ENCODE assay signal across 8 mouse cellular contexts in genomic region chr7:12421741-12422140, GRCm38 (mm10). TPM values are rescaled to one million over a fixed set of nuclear protein-coding genes. Genes with fewer than 3 reads are reported as not detected.
DNase-seq lines count a peak whose midpoint lies in the region; ATAC-seq and TF ChIP-seq lines count a peak whose summit lies in the region.

No protein-coding gene starts in this region.

- peak overlapping the region; percentile 80 for H3K9ac ChIP-seq in forebrain, postnatal 0 days

- peaks cover 5% of the 10 kb centered on the region; the same call in 1 of the 2 replicates for H3K4me1 ChIP-seq in kidney, adult 2 months (ENCODE audit: control insufficient read depth, insufficient read depth, low read length)
- no peaks in the 10 kb centered on the region for H3K4me1 ChIP-seq in bone marrow macrophage, adult 2 months (ENCODE audit: control insufficient read depth, insufficient read depth, low read length)
- peaks cover 8% of the 10 kb centered on the region; the same call in 1 of the 2 replicates for H3K4me1 ChIP-seq in forebrain, postnatal 0 days (ENCODE audit: insufficient read depth)
- peaks cover 4% of the 10 kb centered on the region; the same call in 1 of the 2 replicates for H3K4me1 ChIP-seq in lung, adult 2 months (ENCODE audit: control insufficient read depth, insufficient read depth, low read length)

- H3K4me3 ChIP-seq in kidney, adult 2 months (ENCODE audit: insufficient read depth, low read depth, low read length) = peak overlapping the region; percentile 54
- peak overlapping the region; percentile 65 for H3K4me3 ChIP-seq in bone marrow macrophage, adult 2 months (ENCODE audit: insufficient read depth, low read length)
- H3K4me3 ChIP-seq in forebrain, postnatal 0 days (ENCODE audit: low read depth, low read length) = peak overlapping the region; percentile 74
- peak overlapping the region; percentile 32 for H3K4me3 ChIP-seq in macrophage (ENCODE audit: inconsistent target)
- H3K4me3 ChIP-seq in lung, adult 2 months (replicated peaks; ENCODE audit: extremely low read depth, low read depth, low read length) = no peak overlapping the region

- peaks cover 4% of the 10 kb centered on the region; the same call in 1 of the 2 replicates for H3K9me3 ChIP-seq in forebrain, postnatal 0 days (ENCODE audit: low read length)

- no peak for TF ChIP-seq CTCF in kidney, adult 2 months (conservative IDR thresholded peaks at IDR 0.05; ENCODE audit: insufficient read depth, insufficient read length, low read depth, low read length)
- TF ChIP-seq CTCF in bone marrow macrophage, adult 2 months (IDR thresholded peaks at IDR 0.05; ENCODE audit: low read depth, low read length) = no peak
- TF ChIP-seq CTCF in forebrain, postnatal 0 days (IDR thresholded peaks at IDR 0.05; ENCODE audit: low read depth) = no peak
- TF ChIP-seq CTCF in lung, adult 2 months (IDR thresholded peaks at IDR 0.05; ENCODE audit: insufficient read depth, low read length) = no peak

- peak overlapping the region; percentile 66 for H3K4me2 ChIP-seq in forebrain, postnatal 0 days (ENCODE audit: low read depth)

- H3K27me3 ChIP-seq in kidney, adult 2 months (replicated peaks; ENCODE audit: control insufficient read depth, insufficient read depth, low read length) = no peaks in the 10 kb centered on the region
- no peaks in the 10 kb centered on the region for H3K27me3 ChIP-seq in forebrain, postnatal 0 days (ENCODE audit: insufficient read depth, low read length)

- no peak for DNase-seq in kidney, adult 2 months
- DNase-seq in kidney, adult 8-10 months = no peak
- DNase-seq in forebrain, postnatal 0 days = no peak
- no peak for DNase-seq in urinary bladder, adult 2 months (ENCODE audit: low spot score)
- DNase-seq in lung, adult 2 months = no peak
- DNase-seq in urinary bladder, adult 18-20 months (ENCODE audit: low spot score in 2 of 2) = no peak

- ATAC-seq in forebrain, postnatal 0 days = 0 out of 2 replicates have a peak, but pooled peaks have one; percentile 4

- H3K27ac ChIP-seq in kidney, adult 2 months (ENCODE audit: insufficient read depth, low read depth, low read length) = no peak overlapping the region
- no peak overlapping the region for H3K27ac ChIP-seq in bone marrow macrophage, adult 2 months (ENCODE audit: insufficient read depth, low read depth, low read length)
- H3K27ac ChIP-seq in forebrain, postnatal 0 days (ENCODE audit: low read depth, low read length) = peak overlapping the region; percentile 71; the same call in 1 of the 2 replicates
- H3K27ac ChIP-seq in macrophage = no peak overlapping the region

- TF ChIP-seq POLR2A in kidney, adult 2 months (IDR thresholded peaks at IDR 0.05; ENCODE audit: low read depth, low read length) = no peak
- no peak for TF ChIP-seq POLR2A in bone marrow macrophage, adult 2 months (IDR thresholded peaks at IDR 0.05; ENCODE audit: borderline replicate concordance, low read depth, low read length)
- TF ChIP-seq POLR2A in lung, adult 2 months (IDR thresholded peaks at IDR 0.05; ENCODE audit: borderline replicate concordance, extremely low read depth, low read depth, low read length) = no peak

- no peaks in the 10 kb centered on the region for H3K79me2 ChIP-seq in macrophage (ENCODE audit: inconsistent target)

- H3K36me3 ChIP-seq in kidney, adult 2 months (ENCODE audit: control insufficient read depth, insufficient read depth, low read length) = peaks cover 4% of the 10 kb centered on the region
- peaks cover 12% of the 10 kb centered on the region for H3K36me3 ChIP-seq in forebrain, postnatal 0 days (ENCODE audit: insufficient read depth)
- H3K36me3 ChIP-seq in macrophage (ENCODE audit: inconsistent target) = no peaks in the 10 kb centered on the region

- 47% methylated on average over 5 of the region's 5 CpGs for WGBS in kidney, adult 2 months
- WGBS in forebrain, postnatal 0 days = 55% methylated on average over 5 of the region's 5 CpGs
- WGBS in macrophage (ENCODE audit: missing documents) = 64% methylated on average over 5 of the region's 5 CpGs
- 49% methylated on average over 5 of the region's 5 CpGs for WGBS in lung, adult 2 months

RNA-seq across cellular contexts. Expression of gene Zfp551, which starts 0.8 kb away (rescaled TPM):
- 0.92 and 0.98 TPM in 2 replicates for polyA plus RNA-seq in kidney, adult 2 months (2012; rRNA removed)
- polyA plus RNA-seq in bone marrow macrophage, adult 2 months (2012; ENCODE audit: insufficient read depth, insufficient read length, missing spikeins) = 0.85 and 0.91 TPM in 2 replicates
- 8.9 and 10.3 TPM in 2 replicates for total RNA-seq in forebrain, postnatal 0 days (2014; rRNA removed)
- 7.7 and 9.5 TPM in 2 replicates for polyA plus RNA-seq in forebrain, postnatal 0 days (2015; fragmentation: Nextera tagmentation; extraction: Ambion mirVana)
- 1 to 10 TPM in 17 of 26 experiments, under 1 TPM in 7, not detected in 2; 0.43 to 4.8 (median 1.7) TPM for total RNA-seq in macrophage (2018; cell fraction: chromatin; rRNA removed)
- total RNA-seq in macrophage (2018; cell fraction: cytosol; rRNA removed) = 1 to 10 TPM in 11 of 26 experiments, under 1 TPM in 15; 0.23 to 1.6 (median 0.96) TPM
- 1 to 10 TPM in 12 of 26 experiments, under 1 TPM in 13, not detected in 1; 0.20 to 6.3 (median 0.75) TPM for total RNA-seq in macrophage (2018; cell fraction: nucleus; rRNA removed)
- 0.42 to 0.87 TPM (median 0.72 TPM) in 3 replicates for polyA plus RNA-seq in macrophage (2018)
- polyA plus RNA-seq in urinary bladder, adult 2 months (2012; rRNA removed) = 1.8 and 2.0 TPM in 2 replicates
- polyA plus RNA-seq in lung, adult 2 months (2012; rRNA removed) = 0.51 and 0.81 TPM in 2 replicates

RNA-seq across cellular contexts. Expression of gene Vmn1r84, which starts 52.7 kb away (rescaled TPM):
- not detected in 2 replicates for polyA plus RNA-seq in kidney, adult 2 months (2012; rRNA removed)
- polyA plus RNA-seq in bone marrow macrophage, adult 2 months (2012; ENCODE audit: insufficient read depth, insufficient read length, missing spikeins) = 0.16 TPM in 1 of 2 replicates, not detected in the other
- total RNA-seq in forebrain, postnatal 0 days (2014; rRNA removed) = not detected in 2 replicates
- not detected in 2 replicates for polyA plus RNA-seq in forebrain, postnatal 0 days (2015; fragmentation: Nextera tagmentation; extraction: Ambion mirVana)
- not detected for total RNA-seq in macrophage (2018; cell fraction: chromatin; rRNA removed)
- total RNA-seq in macrophage (2018; cell fraction: cytosol; rRNA removed) = not detected
- not detected for total RNA-seq in macrophage (2018; cell fraction: nucleus; rRNA removed)
- not detected in 3 replicates for polyA plus RNA-seq in macrophage (2018)
- polyA plus RNA-seq in urinary bladder, adult 2 months (2012; rRNA removed) = not detected in 2 replicates
- polyA plus RNA-seq in lung, adult 2 months (2012; rRNA removed) = not detected in 2 replicates

RNA-seq across cellular contexts. Expression of gene Zfp606, which starts 56.4 kb away (rescaled TPM):
- polyA plus RNA-seq in kidney, adult 2 months (2012; rRNA removed) = 2.6 TPM in 2 replicates
- 6.6 and 7.2 TPM in 2 replicates for polyA plus RNA-seq in bone marrow macrophage, adult 2 months (2012; ENCODE audit: insufficient read depth, insufficient read length, missing spikeins)
- 35.2 and 45.2 TPM in 2 replicates for total RNA-seq in forebrain, postnatal 0 days (2014; rRNA removed)
- polyA plus RNA-seq in forebrain, postnatal 0 days (2015; fragmentation: Nextera tagmentation; extraction: Ambion mirVana) = 18.4 and 20.1 TPM in 2 replicates
- 10 to 100 TPM in 18 of 26 experiments, 1 to 10 TPM in 8; 4.7 to 39.4 (median 14.6) TPM for total RNA-seq in macrophage (2018; cell fraction: chromatin; rRNA removed)
- total RNA-seq in macrophage (2018; cell fraction: cytosol; rRNA removed) = 1 to 10 TPM in 21 of 26 experiments, under 1 TPM in 5; 0.44 to 4.9 (median 2.2) TPM
- total RNA-seq in macrophage (2018; cell fraction: nucleus; rRNA removed) = 10 to 100 TPM in 11 of 26 experiments, 1 to 10 TPM in 15; 2.0 to 30.0 (median 6.9) TPM
- polyA plus RNA-seq in macrophage (2018) = 2.6 to 4.4 TPM (median 4.3 TPM) in 3 replicates
- polyA plus RNA-seq in urinary bladder, adult 2 months (2012; rRNA removed) = 7.1 and 8.2 TPM in 2 replicates
- 2.8 and 3.3 TPM in 2 replicates for polyA plus RNA-seq in lung, adult 2 months (2012; rRNA removed)
